Mouse (Mus musculus) granulocyte monocyte progenitor cell, adult 5-6 weeks (primary cell): ENCODE data around the gene Pfn1. TPM values are rescaled to one million over a fixed set of nuclear protein-coding genes. Genes with fewer than 3 reads are reported as not detected.
A peak's percentile ranks its signal among the peaks of the same experiment; 100 is the strongest.

Source experiments
- ATAC-seq: replicated peaks from 2 replicates; pipeline ENCODE4 v1.8.0; 2016; ENCODE audit warnings: mild to moderate bottlenecking, moderate TSS enrichment, inconsistent platforms; ENCODE audit not compliant: poor library complexity, severe bottlenecking
- total RNA-seq, 2 experiments: library from RNA; stranded (forward) in 1 of 2; stranded (reverse) in 1 of 2; fragments of 200-712, 200-1000 nt in 1 of 2; fragments of >200 nt in 1 of 2; fragmentation: Nextera tagmentation in 1 of 2; gene quantifications; 2 replicates each; pipeline ENCODE4 v1.2.3; 2014 to 2017

Pfn1 gene
- total RNA-seq, 2 experiments from 2014 or later, result 461 to 1,364 TPM

DNA sequence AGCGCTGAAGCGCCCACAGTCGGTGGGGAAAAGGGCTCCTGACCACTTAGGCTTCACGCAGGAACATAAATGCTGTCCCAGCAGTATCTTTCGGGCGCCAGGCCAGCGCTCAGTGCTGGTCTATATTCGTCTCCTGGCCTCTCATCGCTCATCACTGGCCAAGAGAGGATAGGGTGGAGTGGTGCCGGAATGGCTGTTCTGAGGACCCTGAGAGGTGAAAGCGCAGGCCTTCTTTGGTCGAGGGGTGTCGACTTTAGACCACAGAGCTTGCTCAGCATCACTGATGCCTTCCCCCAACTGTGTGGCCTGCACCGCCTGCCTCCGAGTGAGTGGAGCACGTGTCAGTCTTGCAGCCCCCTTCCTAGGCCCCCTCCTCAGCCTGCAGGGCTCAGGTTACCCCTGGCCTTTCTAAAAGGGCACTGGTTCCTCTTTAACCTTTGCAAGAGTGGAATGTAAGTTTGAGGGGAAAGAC is 2.0 kb upstream of the Pfn1 start:
- ATAC-seq, result no peak

DNA sequence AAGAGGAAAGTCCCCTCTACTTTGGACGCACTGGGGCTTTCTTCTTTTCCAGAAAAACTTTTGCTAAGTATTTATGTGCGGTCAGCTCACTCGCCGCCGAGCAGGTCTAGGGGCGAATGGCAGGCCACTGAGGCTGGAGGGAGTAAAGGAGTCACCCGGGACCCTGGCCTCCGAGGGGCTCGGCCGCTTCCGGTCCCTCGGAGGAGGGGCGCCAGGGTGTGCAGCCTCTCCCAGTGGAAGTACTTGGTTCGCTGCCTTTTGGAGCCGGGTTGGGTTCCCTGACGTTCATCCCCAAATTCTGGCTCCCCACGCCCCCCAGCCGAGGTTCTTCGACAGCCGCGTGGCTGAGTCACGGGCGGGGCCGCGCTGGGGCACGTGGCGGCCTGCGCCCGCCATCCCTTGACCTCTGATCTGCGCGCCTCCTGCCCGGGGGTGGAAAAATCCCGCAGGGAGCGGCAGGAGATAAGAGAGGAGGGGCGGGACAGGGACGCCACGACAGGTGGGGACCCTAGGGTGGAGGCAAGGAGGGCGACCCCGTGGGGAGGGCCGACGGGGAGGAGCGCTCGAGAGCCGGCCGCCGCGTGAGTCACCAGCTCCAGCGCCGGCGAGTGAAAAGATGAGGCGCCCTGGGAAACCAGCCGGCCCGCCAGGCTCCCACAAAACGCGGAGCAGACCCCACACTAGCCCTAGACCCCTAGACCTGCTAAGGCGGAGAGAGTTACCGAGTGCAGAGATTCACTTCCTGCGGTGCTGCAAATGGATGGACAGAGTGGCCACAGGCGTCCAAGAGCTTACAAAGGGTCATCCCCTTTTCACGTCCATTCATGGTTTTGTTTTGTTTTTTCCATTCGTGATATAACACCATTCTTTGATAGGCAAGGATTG is 1.4 kb upstream of the Pfn1 start:
- peak; percentile 9 for ATAC-seq

DNA sequence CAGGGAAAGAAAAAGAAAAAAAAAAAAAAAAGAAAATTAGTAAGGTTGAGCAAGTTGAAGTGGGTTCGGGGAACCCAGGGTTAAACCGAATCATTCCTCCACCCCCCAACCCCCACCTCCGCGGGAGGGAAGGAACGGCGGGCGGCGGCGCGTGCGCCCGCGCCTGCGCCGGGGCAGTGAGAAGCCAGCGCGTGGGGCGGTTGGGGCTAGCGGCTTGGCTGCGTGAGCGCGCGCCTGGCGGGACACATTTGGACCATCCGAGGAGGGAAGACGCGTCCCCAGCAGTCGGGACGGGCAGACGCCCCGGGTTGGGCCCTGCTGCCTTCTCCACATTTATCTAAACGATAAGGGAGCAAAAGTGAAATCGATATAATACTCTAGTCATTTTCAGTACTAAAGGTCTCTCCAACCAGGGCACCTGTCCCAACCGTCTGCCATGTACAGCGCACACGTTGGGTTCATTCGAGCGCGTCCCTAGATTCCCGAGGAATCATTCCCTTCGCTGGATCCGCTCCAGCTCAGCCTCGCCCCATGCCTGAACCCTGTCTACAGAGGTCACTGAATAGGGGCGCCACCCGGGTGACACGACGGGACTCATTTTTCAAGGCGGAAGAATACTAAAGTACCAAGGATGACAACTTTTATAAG is 603 bp upstream of the Pfn1 start:
- ATAC-seq, result peak; percentile 30

DNA sequence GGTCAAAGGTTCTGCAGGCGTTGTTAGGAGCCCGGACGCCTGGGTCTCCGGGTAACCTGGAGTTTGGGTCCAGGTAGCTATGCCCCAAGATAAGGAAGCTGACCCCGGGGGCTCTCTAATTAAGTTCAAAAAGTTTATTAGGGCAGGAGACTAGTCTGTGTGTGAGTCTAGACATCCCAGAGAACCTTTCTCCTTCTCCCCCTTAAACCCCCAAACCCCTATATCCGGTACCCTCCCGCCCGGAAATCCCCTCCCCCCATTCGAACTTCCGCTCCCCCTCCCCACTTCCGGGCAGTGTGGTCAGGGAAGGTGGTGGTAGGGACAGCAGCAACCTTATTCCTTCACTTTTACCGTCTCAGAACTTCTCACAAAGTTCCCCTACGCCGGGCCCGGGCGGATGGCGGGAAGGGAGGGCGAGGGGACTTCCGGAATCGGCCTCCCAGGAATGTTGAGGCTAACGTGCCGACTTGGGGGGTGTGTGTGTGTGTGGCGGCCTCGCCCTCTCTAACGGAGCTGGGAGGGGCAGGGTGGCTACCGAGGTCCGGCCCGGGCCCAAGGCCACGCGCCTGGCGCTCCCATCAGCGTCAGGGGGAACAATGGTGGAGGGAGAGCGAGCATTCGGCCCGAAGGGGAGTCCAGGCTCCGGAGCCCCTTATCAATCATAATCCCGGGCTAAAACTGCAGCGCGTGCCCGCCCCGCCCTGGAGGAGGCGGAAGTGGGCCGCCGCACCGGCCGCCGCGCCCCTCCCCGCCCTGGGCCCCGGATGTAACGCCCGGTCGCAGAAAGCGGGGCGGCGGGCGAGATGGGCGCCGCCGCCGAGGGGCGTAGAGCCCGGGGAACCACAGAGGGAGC is 873 bp downstream of the Pfn1 start:
- peak; percentile 20 for ATAC-seq

DNA sequence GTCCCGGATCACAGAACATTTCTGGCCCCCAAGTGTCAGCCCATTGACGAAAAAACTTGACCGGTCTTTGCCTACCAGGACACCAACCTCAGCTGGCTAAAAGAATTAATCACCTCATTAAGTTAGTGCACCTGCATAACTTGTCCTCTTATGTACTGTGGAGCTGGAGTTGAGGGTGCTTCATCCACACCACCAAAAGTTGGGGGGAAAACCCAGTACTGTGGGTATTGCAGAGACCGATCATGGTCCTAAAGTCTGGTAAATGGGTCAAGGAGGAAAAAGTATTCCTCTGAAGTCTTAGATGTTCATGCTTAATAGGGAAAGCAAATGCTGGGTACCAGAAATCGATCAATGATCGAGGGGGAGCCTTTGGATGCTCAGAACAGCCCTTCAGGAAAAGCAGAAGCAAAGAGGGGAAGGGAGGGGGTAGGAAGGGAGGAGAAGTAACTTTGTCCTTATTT is 1.5 kb downstream of the Pfn1 start:
- ATAC-seq, result peak; percentile 16; the same call in 1 of the 2 replicates

DNA sequence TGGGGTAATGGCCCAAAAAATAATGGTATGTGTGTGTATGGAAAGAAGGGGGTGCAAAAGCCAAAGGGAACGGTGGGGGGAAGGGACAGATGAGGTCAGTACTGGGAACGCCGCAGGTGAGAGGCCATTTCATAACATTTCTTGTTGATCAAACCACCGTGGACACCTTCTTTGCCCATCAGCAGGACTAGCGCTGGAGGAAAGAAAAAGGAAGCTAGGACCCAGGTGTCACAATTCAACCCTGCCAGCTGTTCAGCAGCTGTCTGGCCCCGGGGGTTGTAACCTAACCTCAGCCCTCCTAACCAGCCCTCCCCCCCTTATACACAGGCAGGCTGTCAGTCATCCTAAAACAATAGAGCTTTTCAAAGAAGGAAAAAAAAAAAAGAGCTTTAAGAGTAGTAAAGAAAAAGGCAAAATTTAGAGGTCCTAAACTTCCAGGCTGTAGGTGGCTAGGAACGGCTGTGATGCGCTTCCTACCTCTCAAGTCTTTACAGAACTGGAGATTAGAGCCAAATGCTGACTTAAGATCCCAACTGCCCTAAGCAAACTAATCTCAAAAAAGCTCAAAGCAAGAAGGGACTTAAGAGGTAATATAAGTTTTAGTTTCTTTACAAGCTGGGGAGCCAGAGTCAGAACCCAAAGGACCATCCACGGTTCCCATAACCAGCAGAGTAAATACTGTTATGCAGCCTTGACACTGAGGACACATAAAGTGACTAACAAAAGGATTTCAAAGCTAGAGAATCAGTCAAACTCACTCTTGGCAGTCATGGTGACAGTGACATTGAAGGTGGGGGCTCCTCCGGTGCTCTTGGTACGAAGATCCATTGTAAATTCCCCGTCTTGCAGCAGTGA is 2.2 kb downstream of the Pfn1 start:
- ATAC-seq, result no peak

DNA sequence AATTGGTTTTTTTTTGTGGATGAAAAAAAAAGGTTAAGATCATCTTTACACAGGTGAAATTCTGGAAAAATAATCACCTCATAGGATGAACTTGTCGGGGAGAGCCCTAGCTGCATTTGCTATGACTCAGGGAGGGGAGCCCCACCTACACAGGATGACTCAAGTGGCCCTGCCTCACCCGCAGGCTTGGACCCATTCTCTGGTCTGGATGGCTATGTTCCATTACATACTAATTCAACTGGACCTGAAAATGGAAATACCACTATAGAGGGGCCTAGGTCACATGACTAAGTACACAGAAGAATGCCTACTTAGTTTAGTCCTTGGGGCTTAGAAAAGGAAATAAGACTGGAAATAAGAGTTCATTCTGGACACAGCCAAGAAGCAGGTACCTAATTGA is 3.1 kb downstream of the Pfn1 start:
- ATAC-seq, result no peak

DNA sequence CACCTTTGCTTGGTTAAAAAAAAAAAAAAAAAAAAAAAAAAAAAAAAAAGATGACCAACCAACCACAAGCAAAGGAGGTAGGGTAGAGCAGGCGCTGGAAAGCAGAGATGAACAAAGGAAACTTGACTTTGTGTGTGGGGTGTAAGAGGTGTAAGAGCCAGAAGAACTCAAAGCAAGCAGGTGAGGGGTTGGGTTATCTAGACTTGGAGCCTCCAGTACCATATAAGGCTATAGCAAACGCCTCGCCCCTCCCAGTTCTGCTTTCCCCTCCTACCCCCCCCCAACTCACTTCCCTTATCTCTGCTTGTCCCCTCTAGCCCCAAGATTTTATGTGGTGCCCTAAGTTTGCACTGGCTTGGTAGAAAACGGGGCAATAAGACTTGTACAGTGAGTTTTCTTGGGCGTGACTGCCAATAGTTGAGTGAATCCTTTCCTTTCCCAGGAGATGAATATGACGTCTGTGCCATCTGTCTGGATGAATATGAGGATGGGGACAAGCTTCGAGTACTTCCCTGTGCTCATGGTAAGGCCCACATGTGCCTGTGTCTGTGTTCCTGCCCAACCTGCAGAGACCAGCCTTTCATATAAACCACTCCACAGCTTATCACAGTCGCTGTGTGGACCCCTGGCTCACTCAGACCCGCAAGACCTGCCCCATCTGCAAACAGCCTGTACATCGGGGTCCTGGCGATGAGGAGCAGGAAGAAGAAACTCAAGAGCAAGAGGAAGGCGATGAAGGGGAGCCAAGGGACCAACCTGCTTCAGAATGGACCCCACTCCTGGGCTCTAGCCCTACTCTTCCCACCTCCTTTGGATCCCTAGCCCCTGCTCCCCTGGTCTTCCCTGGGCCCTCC is 3.9 kb downstream of the Pfn1 start:
- peak; percentile 15 for ATAC-seq

DNA sequence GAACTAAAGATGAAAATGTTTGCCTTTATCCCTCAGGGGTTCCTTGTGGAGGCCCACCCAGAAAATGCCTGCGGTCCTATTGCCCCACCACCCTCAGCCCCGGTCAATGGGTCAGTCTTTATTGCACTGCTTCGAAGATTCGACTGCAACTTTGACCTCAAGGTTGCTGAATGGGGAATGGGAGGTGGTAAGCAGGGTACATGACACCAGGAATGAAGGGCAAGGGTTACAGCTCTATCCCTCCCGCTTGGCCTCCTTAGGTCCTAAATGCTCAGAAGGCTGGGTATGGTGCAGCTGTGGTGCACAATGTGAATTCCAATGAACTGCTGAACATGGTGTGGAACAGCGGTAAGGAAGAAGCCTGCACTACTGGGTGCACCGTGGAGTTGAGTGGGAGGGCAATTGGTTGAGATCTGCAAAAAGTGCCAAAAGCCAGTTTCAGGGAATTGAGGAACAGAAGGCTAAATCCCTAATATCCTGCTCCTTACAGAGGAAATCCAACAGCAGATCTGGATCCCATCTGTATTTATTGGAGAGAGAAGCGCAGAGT is 5.2 kb downstream of the Pfn1 start:
- ATAC-seq, result no peak

DNA sequence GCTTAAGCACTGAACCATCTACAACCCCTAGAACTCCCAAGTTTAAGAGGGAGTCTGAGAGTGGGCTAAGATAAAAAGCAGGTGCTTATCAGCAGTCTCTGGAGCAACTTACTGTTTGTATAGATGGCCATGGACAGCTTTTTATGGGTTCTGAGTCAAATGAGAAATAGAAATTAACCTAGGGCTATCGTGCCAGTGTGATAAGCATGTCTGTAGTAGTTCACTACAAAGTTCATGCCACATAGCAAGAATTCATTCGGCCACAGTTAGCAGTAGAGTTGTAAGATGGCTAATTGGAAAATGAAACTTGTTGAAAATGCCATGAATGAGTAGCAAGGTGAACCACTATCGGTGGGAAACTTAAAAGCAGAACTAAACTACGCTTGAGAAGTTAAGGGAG is 5.9 kb downstream of the Pfn1 start:
- no peak for ATAC-seq

DNA sequence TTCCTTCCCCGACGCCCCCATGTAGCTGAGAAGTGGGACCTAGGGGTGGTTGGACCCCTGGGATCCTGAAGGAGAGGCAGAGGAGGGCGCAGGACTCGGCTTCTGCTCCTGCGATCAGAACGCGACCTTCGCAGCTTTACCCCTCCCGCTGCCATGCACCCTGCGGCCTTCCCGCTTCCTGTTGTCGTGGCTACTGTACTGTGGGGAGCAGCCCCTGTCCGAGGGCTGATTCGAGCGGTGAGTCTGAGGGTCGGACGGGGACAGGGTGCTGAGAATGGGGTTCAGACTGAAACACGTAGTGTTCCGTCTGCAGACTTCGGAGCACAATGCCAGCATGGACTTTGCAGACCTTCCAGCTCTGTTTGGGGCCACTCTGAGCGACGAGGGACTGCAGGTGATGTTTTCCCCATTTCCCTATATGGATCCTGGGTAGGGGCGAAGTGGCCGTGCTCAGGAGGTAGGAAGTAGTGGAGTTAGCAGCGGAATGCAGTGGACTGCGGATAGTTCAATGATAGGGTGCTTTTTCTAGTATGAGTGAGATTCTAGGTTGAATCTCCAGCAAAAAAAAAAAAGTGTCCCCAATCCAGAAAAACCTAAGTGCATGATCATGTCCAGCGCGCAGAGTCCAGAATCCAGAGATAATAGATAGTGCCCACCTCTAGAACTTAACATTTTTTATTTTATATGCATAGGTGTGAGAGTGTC is 6.6 kb downstream of the Pfn1 start:
- ATAC-seq, result 0 out of 2 replicates have a peak, but pooled peaks have one; percentile 15

DNA sequence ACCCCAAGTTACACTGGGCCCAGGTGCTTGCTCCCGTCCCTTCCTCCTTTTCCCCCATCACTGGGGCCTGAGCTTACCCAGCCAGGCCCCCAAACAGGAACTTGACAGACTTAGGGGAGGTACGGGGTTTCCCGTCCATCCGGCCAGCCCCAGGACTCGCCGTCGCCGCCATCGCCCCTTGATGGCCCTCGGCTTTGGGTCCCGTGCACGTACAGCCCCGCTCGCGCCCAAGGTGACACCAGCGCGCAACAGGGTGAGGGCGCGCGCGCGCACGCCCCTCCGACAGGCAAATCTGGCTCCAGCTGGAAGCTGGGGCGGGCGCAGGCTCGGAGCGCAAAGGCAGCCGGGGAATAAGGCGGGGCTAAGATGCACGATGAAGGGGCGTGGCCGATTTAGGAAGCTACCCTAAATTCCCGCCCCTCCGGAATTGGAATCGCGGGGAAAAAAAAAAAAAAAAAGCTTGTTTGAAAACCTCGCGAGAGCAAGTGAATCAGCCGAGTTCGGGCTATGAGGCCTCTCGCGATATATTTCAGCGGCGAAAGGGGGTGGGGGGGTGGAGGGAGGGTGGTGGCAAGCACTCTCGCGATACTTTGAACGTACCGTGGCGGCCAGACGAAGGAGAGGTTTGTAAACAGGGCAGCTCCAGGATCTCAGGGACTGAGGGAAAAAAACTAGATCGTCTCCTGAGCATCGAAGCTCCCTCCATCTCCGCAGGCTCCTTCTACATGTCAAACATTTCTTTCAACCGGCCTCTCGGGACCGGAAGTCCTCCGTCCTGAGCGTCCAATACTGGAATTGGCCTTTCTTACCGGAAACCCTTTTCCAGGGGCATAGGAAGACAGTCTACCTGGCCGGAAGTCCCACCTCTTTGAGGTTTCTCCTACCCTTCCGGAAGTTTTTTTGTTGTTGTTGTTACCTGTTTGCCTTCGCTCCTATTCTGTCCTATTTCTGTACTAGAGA is 7.5 kb downstream of the Pfn1 start, which contains the start of the genes Rnf167 and Slc25a11:
Gene Rnf167, plus strand, starts transcription at position 545 of the 960 bp plus-strand sequence.
Gene Slc25a11, minus strand, starts transcription at position 789 of the 960 bp plus-strand sequence.
- peak; percentile 78 for ATAC-seq

DNA sequence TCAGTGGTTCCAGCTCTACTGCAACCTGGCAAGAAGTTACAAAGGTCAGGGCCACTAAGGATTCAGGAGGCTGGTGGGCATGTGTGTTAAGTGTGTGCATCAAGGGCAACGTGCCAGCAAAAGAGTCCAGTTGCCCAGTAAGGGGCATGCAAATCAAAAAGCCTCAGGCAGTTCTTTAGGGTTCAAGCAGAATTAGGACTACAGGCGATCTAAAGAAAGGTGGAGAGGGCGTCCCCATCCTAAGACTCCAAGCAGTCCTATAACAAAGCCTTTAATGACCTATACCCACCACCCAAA is 8.2 kb downstream of the Pfn1 start:
- ATAC-seq, result no peak

DNA sequence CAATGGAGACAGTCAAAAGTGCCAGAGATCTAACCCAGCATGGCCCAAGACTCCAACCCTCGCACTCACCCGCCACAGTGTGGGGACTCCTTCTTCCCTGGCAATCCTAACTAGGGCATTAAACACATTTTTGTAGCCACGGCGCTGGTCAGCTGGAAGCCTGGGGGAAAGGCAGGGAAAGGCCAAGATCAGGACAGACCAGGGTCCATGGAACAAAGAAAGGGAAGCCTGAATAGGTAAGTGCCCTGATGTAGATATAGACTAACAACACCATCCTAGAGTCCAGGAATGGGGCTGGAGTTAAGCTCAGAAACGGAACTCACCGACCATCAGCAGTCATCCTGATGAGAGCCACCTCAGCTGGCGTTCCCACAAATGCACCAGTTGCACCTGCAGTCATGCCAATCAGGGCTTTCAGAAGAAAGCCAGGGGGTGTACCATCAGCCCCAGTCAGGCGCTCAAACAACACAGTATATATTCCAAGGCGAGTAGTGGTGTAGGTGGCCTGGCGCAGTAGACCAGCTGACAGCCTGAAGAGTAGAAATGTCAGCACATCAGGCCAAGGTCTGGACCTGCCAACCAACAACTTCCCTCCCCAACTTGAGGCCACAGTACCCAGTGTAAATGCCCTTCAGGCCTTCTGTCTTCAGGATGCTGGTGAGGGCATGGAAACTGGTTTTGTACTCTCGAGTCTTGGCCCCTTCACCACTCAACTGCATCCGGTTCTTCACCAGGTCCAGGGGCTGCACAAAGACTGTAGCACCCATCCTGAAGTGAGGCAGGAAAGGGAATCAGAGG is 8.8 kb downstream of the Pfn1 start:
- ATAC-seq, result no peak

DNA sequence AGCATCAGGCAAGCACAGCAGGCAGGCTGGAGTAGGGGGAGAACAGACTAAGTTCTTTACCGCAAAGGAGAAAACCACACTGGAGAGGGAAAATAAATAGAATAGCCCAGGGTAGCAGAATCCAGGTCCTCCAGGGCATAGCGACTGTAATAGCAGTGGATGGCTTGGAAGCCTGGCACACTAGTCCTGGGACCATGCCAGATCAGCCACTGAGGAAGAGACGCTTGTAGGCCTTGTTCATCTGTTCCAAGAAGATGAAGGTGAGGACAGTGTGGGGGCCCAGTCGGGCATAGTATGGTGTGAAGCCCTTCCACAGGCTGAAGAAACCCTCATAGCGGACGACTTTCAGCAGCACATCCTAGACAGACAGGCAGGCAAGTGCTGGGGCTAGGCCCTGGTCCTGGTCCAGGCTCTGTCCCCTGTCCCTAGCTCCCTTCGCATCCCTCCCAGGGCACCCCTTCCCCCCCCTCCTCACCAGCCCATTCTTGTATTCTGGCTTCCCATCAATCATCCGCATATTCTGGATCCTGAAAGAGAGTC is 9.8 kb downstream of the Pfn1 start:
- no peak for ATAC-seq

DNA sequence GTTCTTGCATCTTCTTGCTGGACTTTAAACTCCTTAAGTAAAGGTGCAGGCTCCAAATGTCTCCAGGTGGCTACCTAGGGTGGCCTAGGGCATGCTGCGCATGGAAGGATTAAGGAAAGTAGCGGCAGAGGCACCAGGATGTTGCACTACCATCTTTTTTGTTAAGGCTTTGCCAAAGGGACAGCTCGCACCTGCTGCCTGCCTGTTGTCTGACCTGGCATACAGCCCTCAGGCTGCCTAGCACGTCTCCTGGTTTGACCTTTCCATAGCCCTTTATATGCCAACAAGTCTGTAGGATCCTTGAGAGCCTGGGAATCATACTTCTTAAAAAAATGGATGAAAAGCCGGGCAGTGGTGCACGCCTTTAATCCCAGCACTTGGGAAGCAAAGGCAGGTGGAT is 11.4 kb downstream of the Pfn1 start:
- ATAC-seq, result no peak
